Mouse (Mus musculus) splenic B cell, adult 2 months (primary cell): ENCODE measurements around the gene Mfap5.
"Not testable (repeated sequence)": the region's sequence is repeated elsewhere in the genome, so short reads cannot be mapped to it uniquely, and the experiment has no call there.

Experiments used
- DNase-seq: peaks from one replicate; pipeline ENCODE4 v3.0.0-alpha.2; 2011; ENCODE audit warnings: low read depth, low spot score
- H3K27me3 ChIP-seq: 2 replicates; pipeline ENCODE4 v1.6.1; 2012; ENCODE audit warnings: mild to moderate bottlenecking, low read length, moderate library complexity, mixed read lengths; ENCODE audit not compliant: control insufficient read depth, poor library complexity, insufficient read depth, severe bottlenecking
- H3K36me3 ChIP-seq: 2 replicates; pipeline ENCODE4 v1.6.1; 2012; ENCODE audit warnings: mild to moderate bottlenecking, low read length, moderate library complexity, mixed read lengths; ENCODE audit not compliant: control insufficient read depth, poor library complexity, insufficient read depth, severe bottlenecking

Mfap5 gene

GRCm38 (mm10) chr6:122531466-122532174 is 26.0 kb downstream of the Mfap5 start:
- H3K36me3 ChIP-seq, result no peaks in the 10 kb centered on the region
- no peak for DNase-seq
- no peaks in the 10 kb centered on the region for H3K27me3 ChIP-seq

DNA sequence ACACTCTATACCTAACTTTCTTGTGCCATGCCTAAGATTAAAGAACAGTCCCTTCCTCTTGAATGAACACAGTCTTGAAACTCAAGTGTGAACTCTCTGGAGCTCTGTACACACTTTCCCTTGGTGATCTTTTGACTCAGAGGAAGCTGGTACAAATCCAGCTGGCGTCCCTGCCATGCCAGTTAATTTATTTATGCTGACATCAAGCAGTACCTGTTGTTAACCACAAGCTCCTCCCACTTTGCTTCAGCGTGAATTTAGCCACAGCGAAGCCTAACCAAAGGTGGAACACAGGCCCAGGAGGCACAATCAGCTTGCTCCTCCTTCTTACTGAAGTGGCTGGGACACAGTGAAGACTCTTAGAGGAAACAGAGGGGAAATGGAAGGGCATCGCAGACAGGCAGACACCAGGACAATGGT is 27.2 kb downstream of the Mfap5 start:
- DNase-seq, result peak; percentile 65
- Histone ChIP-seq H3K36me3 (no peaks in the 10 kb centered on the region), H3K27me3 (no peaks in the 10 kb centered on the region)

GRCm38 (mm10) chr6:122534032-122534431 is 28.4 kb downstream of the Mfap5 start:
- no peaks in the 10 kb centered on the region for H3K36me3 ChIP-seq
- H3K27me3 ChIP-seq, result no peaks in the 10 kb centered on the region
- peak; percentile 46 for DNase-seq

DNA sequence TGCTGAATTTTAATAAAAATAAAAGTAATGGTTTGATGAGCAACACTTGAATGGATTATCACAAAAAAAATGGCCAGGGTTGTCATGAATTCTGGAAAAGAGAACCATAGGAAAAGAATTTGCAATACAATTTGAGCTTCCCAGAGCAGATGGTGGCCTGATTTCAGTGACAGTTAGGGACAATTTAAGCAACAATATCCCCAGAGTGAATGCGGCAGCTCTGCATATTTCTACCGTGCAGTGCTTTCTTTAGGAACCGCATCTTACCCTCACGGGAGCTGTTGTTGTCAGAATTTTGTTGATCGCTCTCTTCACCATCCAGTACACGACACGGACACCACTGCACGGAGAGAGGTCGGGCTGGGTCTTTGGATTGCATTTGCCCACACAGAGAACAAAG is 33.9 kb downstream of the Mfap5 start:
- Histone ChIP-seq H3K27me3 (no peaks in the 10 kb centered on the region), H3K36me3 (no peaks in the 10 kb centered on the region)
- DNase-seq, result no peak

- not testable (repeated sequence) for H3K36me3 ChIP-seq, DNase-seq, H3K27me3 ChIP-seq
Measured at GRCm38 (mm10) chr6:122542459-122542858, 36.8 kb downstream of the Mfap5 start.

DNA sequence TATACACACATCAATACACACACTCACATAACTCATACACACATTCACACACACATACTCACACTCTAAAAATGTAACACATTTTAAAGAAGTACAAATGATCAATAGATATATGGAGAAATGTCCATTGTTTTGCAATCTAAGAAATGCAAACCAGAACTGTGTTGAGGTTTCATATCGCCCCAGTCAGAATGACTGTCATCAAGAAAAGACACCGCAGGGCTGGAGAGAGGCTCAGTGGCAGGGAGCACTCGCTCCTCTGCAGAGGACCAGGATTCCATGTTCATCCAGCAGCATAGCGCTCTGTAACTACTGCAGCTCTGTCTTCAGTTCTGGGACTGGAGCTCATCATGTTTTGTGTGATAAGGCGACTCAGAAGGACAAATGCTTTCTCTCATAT is 37.9 kb downstream of the Mfap5 start:
- no peak for DNase-seq
- Histone ChIP-seq H3K36me3 (no peaks in the 10 kb centered on the region), H3K27me3 (no peaks in the 10 kb centered on the region)

GRCm38 (mm10) chr6:122544672-122545071 is 39.0 kb downstream of the Mfap5 start:
- no peak for DNase-seq
- no peaks in the 10 kb centered on the region for H3K27me3 ChIP-seq
- no peaks in the 10 kb centered on the region for H3K36me3 ChIP-seq

DNA sequence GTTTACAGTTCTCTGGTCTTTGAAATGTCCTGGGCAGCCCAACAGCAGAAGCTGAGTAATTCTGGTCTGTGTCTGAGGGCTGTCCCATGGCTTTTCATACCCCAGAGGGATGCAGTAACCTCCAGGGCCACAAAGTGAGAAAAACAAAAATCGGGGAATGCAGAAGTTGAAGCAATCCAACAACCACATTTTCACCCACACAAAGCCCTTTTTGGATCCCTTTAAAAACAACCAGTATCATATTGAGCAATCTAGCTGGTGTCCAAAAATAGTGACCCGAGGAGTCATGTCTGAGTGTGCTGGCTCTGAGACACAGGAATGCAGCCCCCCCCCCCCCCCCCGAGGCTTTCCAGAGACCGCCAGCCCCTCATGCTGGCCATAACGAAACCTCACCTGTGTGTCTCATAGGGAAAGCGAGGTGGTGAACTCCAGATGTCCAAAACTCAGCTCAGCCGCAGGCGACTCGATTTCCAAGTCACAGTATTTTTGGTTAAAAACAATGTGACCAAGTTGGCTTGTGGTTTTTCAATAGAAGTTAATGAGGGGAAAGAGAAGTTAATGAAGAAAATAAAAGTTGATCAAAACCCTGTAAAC is 39.7 kb downstream of the Mfap5 start:
- DNase-seq, result no peak
- no peaks in the 10 kb centered on the region for H3K27me3 ChIP-seq
- H3K36me3 ChIP-seq, result no peaks in the 10 kb centered on the region

DNA sequence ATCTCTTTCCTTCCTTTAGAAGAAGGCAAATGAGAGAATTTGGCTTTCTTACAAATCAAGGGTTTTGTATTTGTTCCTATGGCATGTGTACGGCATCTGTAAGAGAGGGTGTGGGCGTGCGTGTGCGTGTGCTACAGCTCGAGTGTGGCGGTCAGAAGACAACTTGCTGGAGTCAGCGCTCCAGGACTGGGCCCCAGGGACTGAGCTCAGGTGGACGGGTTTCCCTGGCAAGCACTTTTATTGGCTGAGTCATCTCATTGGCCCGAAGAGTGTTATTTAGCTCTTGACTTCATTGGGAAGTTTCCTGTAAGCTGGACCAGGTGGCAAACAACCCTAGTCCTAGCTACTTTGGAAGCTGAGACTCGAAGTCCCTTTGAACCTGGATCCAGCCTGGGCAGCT is 40.3 kb downstream of the Mfap5 start:
- no peak for DNase-seq
- no peaks in the 10 kb centered on the region for H3K36me3 ChIP-seq
- H3K27me3 ChIP-seq, result no peaks in the 10 kb centered on the region

DNA sequence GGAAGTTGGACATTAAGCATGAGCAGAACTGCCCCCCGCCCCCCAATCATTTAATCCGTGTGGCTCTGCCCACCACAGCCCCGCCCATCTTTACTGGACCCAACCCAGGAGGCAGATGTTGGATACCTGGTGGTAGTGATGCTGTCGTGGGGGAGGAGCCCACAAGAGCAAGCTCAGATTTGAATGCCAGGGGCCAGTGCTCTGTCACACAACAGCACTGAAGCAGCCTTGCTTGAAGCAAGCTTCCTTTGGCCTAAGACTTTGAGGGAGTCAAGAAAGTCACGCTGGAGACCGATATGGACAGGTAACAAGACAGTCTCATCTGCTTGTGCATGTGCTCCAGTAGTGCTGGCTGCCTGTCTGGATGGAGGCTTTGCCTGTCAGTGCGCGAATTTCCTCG is 48.0 kb downstream of the Mfap5 start, which contains the start of gene Aicda:
Aicda (plus strand) TSS at position 196 of the 400 bp plus-strand sequence.
- DNase-seq, result peak; percentile 28

GRCm38 (mm10) chr6:122554102-122554501 is 48.5 kb downstream of the Mfap5 start:
- DNase-seq, result no peak
- no peaks in the 10 kb centered on the region for H3K27me3 ChIP-seq
- no peaks in the 10 kb centered on the region for H3K36me3 ChIP-seq

More for the DNA sequence above, 48.0 kb downstream of the Mfap5 start, which contains the start of gene Aicda:
- Histone ChIP-seq H3K36me3 (no peaks in the 10 kb centered on the region), H3K27me3 (no peaks in the 10 kb centered on the region)

- DNase-seq, result no peak
- Histone ChIP-seq H3K27me3 (no peaks in the 10 kb centered on the region), H3K36me3 (no peaks in the 10 kb centered on the region)
Measured at GRCm38 (mm10) chr6:122555266-122555665, 49.6 kb downstream of the Mfap5 start.

GRCm38 (mm10) chr6:122556959-122557561 is 51.4 kb downstream of the Mfap5 start:
- Histone ChIP-seq H3K36me3 (no peaks in the 10 kb centered on the region), H3K27me3 (no peaks in the 10 kb centered on the region)
- peak; percentile 86 for DNase-seq

- no peaks in the 10 kb centered on the region for H3K36me3 ChIP-seq
- DNase-seq, result peak; percentile 88
- no peaks in the 10 kb centered on the region for H3K27me3 ChIP-seq
Measured at GRCm38 (mm10) chr6:122560427-122560826, 54.8 kb downstream of the Mfap5 start.

- DNase-seq, result no peak
- H3K27me3 ChIP-seq, result no peaks in the 10 kb centered on the region
- H3K36me3 ChIP-seq, result no peaks in the 10 kb centered on the region
Measured at GRCm38 (mm10) chr6:122561005-122561404, 55.4 kb downstream of the Mfap5 start.
